Mouse (Mus musculus): Measurements from ENCODE around the gene Cdk19.

The Cdk19 gene

DNA sequence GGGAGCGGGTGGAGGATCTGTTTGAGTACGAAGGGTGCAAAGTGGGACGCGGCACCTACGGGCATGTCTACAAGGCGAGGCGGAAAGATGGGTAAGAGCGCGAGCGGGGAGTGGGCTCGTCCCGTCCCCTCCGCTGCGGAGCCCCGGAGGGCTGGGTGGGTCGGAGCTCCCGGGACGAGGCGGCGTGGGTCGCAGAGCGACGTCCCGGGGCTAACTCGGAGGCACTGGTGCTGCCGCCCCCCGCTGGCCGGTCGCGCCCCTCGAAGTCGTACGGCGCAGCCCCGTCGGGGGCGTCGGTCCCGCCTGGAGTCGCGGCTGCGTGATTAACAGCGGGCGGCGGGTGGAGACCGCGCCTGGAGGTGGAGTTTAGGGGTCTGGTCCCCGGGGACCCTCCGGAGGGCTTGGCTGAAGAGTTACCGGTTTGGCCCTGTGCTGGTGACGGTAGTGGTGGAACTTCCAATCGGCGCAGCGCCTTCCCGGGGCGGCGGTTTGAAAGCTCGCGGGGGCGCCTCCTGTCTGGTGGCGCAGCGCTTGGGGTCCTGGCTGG lies 10.3 kb downstream of the Cdk19 start:
- no peak for DNase-seq (ENCODE audit: low read depth, low spot score)

GRCm38 (mm10) chr10:40350245-40350932 lies 11.0 kb downstream of the Cdk19 start:
- no peak for DNase-seq (ENCODE audit: low read depth, low spot score)

- no peak for DNase-seq (ENCODE audit: low read depth, low spot score)
These were observed 11.8 kb downstream of the Cdk19 start for GRCm38 (mm10) chr10:40351156-40351555.

DNA sequence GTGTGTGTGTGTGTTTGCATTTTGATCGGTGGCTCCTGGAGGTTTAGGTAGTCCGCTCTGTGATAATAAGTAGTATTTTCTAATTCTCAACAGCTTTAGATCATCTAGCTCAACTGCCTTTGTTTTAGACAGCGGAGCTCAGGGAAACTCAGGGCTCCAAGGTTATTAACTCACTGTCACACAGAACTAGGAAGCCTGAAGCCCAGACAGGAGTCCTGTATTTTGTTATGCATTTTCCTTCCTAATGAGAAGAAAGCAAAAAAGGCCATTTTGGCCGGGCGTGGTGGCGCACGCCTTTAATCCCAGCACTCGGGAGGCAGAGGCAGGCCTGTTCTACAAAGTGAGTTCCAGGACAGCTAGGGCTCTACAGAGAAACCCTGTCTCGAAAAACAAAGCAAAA lies 14.7 kb downstream of the Cdk19 start:
- no peak for DNase-seq (ENCODE audit: low read depth, low spot score)

GRCm38 (mm10) chr10:40354556-40354955 lies 15.2 kb downstream of the Cdk19 start:
- DNase-seq (ENCODE audit: low read depth, low spot score), result no peak

- DNase-seq (ENCODE audit: low read depth, low spot score), result no peak
These were observed 18.8 kb downstream of the Cdk19 start for GRCm38 (mm10) chr10:40358166-40358565.

DNA sequence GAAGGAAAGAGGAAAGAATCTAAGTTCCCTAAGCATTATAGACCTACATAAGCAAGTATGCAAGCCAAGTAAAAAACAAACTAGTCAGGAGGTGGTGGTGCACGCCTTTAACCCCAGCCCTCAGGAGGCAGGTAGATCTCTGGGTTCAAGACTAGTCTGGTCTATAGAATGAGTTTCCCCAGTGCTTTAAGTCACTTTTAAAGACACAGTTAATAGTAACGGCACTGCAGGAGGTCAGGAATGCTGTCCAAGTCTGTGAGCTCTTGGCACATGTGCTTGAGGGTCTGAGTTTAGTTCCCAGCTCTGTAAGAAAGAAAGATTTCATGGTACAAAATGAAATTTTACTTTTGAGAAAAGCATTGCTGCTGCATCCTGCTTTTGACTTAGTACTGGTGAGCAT lies 19.8 kb downstream of the Cdk19 start:
- no peak for DNase-seq (ENCODE audit: low read depth, low spot score)

DNA sequence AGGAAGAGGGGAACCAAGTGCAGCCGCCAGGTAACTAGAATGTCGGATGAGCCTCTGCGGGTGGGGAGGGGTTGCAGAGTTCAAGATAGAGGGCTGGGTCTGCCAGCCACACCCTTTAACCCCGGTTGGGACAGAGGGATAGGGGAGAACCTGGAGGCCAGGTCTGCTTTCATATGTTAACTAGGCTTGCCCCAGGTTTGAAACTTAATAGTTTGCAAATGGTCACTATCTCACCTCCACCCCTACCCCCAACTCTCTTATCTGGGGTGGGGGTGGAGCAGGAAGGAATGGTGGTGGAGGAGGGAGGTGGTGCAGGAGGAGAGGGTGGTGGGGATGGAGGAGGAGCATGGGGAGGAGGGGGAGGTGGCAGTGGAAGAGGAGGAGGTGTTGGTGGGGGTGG lies 23.6 kb downstream of the Cdk19 start:
- DNase-seq (ENCODE audit: low read depth, low spot score), result no peak

- DNase-seq (ENCODE audit: low read depth, low spot score), result no peak
These were observed 25.4 kb downstream of the Cdk19 start for GRCm38 (mm10) chr10:40364642-40365361.

- DNase-seq (ENCODE audit: low read depth, low spot score), result no peak
These were observed 26.6 kb downstream of the Cdk19 start for GRCm38 (mm10) chr10:40365991-40366390.

DNA sequence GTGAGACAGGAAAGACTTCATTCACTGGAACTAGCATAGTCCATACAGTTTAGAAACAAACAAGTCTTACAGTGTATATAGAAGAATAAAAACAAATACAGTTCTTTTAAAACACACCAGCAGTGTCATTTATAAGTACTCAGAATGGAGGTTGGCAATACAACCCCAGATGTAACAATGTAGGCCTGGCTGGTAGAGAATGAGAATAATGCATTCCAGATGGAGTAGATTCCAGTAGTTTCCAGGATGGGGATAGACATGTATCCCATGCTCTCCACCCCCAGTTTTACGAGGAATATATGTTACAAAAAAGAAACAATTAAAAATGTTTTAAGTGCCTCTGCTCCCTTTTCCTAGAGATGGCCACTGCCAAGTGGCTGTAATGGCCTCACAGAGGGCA lies 29.2 kb downstream of the Cdk19 start:
- no peak for DNase-seq (ENCODE audit: low read depth, low spot score)

DNA sequence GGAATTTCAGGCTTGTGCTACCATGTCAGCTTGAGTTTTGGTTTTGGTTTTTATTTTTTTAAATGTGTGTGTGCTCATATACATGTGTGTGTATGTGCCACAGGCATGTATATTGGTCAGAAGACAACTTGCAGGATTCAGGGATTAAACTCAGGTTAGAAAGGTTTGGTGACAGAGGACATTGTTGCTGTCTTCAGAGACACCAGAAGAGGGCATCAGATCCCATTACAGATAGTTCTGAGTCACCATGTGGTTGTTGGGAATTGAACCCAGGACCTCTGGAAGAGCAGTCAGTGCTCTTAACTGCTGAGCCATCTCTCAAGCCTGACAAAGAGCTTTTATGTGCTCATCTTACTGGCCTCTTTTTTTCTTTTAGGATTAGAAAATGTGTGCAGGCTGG lies 30.8 kb downstream of the Cdk19 start:
- DNase-seq (ENCODE audit: low read depth, low spot score), result no peak

GRCm38 (mm10) chr10:40371184-40371913 lies 32.0 kb downstream of the Cdk19 start:
- DNase-seq (ENCODE audit: low read depth, low spot score), result no peak

DNA sequence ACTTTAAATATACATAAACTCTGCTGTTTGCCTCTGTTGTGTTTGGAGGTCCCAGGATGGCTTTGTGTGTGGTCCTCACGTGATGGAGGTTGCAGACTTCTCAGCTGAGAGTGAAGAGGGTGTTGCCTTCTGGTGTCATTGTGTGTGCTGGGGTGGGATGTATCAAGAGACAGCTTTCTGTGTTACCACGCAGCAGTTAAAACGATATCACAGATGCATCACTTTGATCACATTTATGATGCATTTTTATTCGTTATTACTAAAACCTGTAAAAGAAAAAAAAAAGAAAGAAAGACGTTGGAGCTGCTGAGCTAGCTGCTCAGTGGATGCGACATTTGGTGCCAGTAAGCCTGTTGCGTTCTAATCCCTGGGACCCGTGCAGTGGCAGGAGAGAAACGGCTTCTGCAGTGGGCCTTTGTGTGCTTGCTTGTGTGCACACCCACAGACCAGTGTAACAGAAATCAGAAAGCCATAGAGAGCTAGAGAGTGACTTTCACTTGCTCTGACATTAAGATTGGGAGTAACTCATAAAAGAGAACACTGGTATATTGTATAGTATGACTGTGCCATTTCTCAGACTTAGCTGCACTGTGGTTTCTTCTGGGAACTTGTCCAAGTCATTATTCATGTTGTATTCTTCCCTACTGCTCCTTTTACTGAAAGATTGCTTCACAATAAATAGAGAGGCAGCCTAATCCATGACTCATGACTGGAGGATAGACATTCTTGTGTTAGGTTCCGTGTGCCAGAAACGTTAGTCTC lies 32.7 kb downstream of the Cdk19 start:
- DNase-seq (ENCODE audit: low read depth, low spot score), result no peak

DNA sequence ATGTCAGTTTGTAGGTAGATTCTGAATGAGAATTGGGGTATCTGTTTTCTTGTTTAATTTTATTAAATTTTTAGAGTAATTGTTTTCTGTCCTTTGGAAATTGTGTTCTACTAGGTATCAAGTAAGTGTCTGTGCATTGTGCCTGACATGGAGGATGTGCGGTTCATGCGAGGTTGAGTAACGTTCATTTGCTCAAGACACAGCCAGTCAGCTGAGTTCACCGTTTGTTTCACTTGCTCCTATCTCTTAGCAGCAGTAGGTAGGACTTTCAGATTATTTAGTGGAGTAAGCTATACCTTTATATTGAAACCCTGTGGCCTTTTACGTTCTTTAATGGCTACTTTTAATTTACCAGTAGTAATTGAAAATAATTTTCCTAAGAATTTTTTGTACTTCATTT lies 34.4 kb downstream of the Cdk19 start:
- DNase-seq (ENCODE audit: low read depth, low spot score), result no peak

DNA sequence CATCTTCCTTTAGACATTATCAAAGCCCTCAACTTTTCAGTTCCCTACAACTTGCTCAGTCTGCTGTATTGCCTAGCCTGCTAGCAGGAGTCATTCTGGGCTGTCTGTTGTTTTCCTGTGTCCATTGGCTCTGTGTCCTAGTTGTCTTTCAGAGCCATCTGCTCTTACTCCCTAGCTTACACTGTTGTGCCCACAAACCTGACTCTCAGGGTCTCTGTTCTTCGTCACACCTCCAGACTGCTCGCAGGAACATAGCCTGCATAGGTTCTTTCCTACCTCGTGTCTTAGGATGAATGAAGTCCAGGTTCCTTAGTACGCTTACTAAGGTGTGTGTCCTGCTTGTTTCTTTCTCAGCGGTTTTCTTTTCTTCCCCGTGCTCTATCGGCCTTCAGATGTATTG lies 35.5 kb downstream of the Cdk19 start:
- no peak for DNase-seq (ENCODE audit: low read depth, low spot score)

GRCm38 (mm10) chr10:40376286-40376685 lies 36.9 kb downstream of the Cdk19 start:
- DNase-seq (ENCODE audit: low read depth, low spot score), result no peak

- DNase-seq (ENCODE audit: low read depth, low spot score), result no peak
These were observed 38.9 kb downstream of the Cdk19 start for GRCm38 (mm10) chr10:40378284-40378683.

- DNase-seq (ENCODE audit: low read depth, low spot score), result no peak
These were observed 40.3 kb downstream of the Cdk19 start for GRCm38 (mm10) chr10:40379682-40380081.

GRCm38 (mm10) chr10:40385397-40385796 lies 46.0 kb downstream of the Cdk19 start:
- no peak for DNase-seq (ENCODE audit: low read depth, low spot score)

DNA sequence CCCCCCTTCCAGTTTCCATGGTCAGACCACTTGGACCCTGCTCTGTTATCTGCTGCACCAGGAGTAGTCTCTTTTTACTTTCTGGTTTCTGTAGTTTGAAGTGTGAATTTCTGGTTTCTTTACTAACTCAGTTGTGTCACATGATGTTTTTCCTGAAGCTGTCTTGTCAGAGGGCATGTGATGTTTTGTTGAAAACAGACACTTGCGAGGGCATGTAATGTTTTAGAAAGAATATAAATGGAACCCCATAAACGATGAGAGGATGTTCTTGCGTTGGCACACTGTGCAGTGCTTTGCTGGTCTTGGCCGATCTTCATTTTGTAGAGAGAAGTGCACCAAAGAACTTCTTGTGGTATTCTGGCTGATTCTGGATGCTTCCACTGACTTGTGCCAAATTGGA lies 46.8 kb downstream of the Cdk19 start:
- no peak for DNase-seq (ENCODE audit: low read depth, low spot score)

All from retina, adult 2 months (tissue).